Mouse (Mus musculus) E14TG2a.4 (cell line): Measurements from ENCODE around the gene Gga1.

Source experiments
- H3K27me3 ChIP-seq: 2 replicates; pipeline ENCODE4 v1.6.1; 2014; ENCODE audit warnings: low read length, control low read depth; ENCODE audit not compliant: insufficient read depth
- H3K36me3 ChIP-seq: 2 replicates; pipeline ENCODE4 v1.6.1; 2014; ENCODE audit warnings: low read length, control low read depth; ENCODE audit not compliant: insufficient read depth
- H3K4me1 ChIP-seq: replicated peaks from 2 replicates; pipeline ENCODE4 v1.6.1; 2014; ENCODE audit warnings: low read depth, low read length, control low read depth
- H3K4me3 ChIP-seq: replicated peaks from 2 replicates; pipeline ENCODE4 v1.5.1; 2014; ENCODE audit warnings: mild to moderate bottlenecking, low read length
- H3K9me3 ChIP-seq: 2 replicates; pipeline ENCODE4 v1.6.1; 2014; ENCODE audit warnings: low read length, control low read depth
- CTCF ChIP-seq: conservative IDR thresholded peaks from 2 replicates; pipeline ENCODE4 v1.5.1; 2014; ENCODE audit warnings: low read length
- NANOG ChIP-seq: IDR thresholded peaks from 2 replicates; pipeline ENCODE4 v1.6.1; 2014; ENCODE audit warnings: borderline replicate concordance, low read length, mixed read lengths
- POU5F1 ChIP-seq: IDR thresholded peaks from 2 replicates; pipeline ENCODE4 v1.6.1; 2014; ENCODE audit warnings: low read length, borderline replicate concordance

The Gga1 gene

DNA sequence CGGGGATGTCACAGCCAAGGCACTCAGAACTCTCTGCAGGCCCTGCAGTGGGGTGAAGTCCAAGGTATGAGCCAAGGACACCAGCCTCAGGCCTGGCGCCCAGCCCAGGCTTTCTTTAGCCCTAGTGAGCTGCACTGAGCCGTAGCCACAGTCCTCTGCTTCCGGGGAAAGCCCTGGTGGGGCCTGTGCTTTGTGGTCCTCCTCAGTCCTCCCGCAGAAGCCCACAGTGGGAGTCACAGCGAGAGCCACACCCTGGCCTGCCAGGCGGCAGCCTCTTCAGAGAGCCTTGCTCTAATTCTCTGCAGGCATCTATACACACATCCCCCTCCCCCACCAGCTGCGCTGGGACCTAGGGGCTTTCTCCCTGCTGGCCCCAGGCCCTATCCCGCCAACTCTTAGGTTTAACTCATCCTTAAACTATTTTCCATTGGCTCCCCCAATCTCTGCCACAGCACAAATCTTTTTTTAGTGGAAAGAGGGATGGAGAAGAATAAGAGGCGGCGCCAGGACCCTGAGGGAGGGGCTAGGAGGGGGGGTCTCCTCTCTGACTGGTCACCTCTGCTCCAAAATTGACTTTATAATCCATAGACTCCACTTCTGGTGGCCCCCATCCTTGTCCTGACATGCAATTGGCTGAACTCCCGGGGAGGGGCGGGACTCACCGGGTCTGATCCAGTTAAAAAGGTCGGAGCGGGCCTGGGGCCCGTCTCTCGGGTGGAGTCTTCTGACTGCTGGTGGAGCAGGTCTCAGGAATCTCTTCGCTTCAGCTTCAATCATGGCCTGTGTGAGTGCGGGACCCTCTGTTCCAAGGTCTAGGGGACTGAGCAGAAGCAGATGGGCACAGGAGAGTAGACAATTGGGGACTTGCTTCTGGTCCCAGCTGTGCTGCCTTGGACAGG, 49.3 kb downstream of the Gga1 start, which contains the start of gene Lgals1:
TSS of gene Lgals1 (plus strand) at position 705 of the 899 bp plus-strand sequence.
- no peak for TF ChIP-seq POU5F1
- no peak for TF ChIP-seq CTCF
- no peak for TF ChIP-seq NANOG
- Histone ChIP-seq H3K4me1 (peaks cover 68% of the 10 kb centered on the region), H3K4me3 (peak within 1 kb of the TSS; percentile 60), H3K9me3 (no peaks in the 10 kb centered on the region), H3K27me3 (peaks cover 29% of the 10 kb centered on the region), H3K36me3 (peaks cover 10% of the 10 kb centered on the region)

DNA sequence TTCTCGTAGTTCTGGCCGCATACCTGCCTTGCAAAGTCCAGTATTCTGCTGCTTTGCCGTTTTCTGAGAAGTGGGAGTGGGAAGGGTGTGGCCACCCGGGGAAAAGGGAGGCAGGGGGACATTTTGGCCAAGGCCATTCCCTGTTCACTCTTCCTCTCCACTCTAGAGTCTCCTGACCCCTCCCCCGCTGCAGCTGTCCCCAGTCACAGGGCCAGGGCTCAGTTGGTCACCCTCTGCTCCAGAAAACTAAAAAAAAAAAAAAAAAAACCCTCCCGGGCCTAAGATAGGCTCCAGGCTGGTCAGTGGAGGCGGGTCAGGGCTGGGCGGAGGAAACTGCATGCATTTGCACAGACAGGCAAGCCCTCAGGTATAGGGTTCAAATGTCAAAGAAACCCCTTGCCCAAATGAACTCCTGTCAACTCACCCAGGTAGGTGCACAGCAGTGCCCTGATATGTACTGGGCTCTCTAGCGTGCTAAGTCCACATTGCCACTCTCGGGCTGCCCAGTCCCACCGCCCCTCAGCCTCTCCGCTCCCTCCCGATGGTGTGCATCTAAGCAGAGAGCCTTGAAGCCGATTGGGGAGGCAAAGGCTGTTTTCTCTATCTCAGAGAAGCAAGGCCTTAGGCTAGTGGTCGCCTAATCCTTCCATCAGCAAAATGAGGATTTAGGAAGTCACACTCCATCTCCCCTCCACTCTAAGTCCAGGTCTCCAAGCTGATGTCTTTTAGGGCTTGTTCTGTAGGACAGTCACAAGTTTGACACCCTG, 50.2 kb downstream of the Gga1 start:
- peaks cover 10% of the 10 kb centered on the region for H3K36me3 ChIP-seq
- no peak for TF ChIP-seq POU5F1
- no peak for TF ChIP-seq CTCF
- TF ChIP-seq NANOG, result no peak
- peaks cover 28% of the 10 kb centered on the region for H3K27me3 ChIP-seq
- H3K9me3 ChIP-seq, result no peaks in the 10 kb centered on the region
- H3K4me1 ChIP-seq, result peaks cover 73% of the 10 kb centered on the region
- H3K4me3 ChIP-seq, result peak overlapping the region; percentile 60

DNA sequence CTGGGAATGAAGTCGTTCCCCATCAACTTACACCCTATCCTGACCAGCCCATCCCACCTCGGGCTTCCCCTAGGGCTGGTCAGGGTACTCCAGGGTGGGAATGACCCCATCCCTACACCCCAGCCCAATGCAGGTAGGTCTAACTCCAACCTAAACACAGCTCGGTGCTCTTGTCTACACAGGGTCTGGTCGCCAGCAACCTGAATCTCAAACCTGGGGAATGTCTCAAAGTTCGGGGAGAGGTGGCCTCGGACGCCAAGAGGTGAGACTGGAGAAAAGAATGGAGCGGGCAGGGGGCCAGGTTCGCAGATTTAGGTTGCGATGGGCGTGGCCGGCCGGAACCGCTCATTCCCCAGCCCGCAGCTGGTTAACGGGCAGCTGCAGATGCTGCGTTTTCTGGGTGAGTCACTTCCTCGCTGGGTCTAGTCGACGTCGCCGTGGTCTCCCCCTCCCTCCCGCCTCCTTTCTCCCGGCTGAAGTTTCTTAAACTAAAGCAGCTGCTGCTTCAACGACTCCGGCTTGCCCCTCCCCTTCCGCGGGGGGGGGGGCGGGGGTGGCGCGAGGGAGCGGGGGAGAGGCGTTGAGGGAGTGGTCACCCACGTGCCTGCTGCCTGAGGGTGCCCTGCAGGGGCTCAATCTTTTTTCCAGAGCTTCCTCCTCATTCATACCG, 50.9 kb downstream of the Gga1 start:
- Histone ChIP-seq H3K36me3 (peaks cover 10% of the 10 kb centered on the region), H3K4me1 (peaks cover 70% of the 10 kb centered on the region), H3K27me3 (peaks cover 21% of the 10 kb centered on the region), H3K9me3 (no peaks in the 10 kb centered on the region), H3K4me3 (peak overlapping the region; percentile 60)
- no peak for TF ChIP-seq NANOG
- no peak for TF ChIP-seq POU5F1
- no peak for TF ChIP-seq CTCF

DNA sequence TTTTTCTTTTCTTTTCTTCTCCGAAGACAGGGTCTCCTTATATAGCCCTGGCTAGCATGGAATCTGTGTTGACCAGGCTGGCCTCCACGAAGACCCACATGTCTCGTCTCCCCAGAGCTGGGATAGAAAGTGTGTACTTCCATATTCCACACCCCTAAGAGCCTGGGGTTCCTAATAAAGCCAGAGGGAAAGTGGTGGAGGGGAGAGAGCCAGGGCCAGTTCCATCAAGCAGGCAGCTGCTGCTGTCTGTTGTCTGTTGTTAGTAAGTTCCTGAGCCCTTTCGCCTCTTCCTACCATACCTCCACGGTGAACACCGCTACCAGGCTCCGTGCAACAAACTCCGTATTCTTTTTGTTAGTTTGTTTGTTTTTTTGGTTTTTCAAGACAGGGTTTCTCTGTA, 51.5 kb downstream of the Gga1 start:
- peaks cover 64% of the 10 kb centered on the region for H3K4me1 ChIP-seq
- H3K36me3 ChIP-seq, result peaks cover 10% of the 10 kb centered on the region
- no peaks in the 10 kb centered on the region for H3K9me3 ChIP-seq
- H3K27me3 ChIP-seq, result peaks cover 19% of the 10 kb centered on the region
- TF ChIP-seq NANOG (no peak), POU5F1 (no peak), CTCF (no peak)
- H3K4me3 ChIP-seq, result 0 out of 2 replicates have a peak overlapping the region, but pooled peaks have one; percentile 17

DNA sequence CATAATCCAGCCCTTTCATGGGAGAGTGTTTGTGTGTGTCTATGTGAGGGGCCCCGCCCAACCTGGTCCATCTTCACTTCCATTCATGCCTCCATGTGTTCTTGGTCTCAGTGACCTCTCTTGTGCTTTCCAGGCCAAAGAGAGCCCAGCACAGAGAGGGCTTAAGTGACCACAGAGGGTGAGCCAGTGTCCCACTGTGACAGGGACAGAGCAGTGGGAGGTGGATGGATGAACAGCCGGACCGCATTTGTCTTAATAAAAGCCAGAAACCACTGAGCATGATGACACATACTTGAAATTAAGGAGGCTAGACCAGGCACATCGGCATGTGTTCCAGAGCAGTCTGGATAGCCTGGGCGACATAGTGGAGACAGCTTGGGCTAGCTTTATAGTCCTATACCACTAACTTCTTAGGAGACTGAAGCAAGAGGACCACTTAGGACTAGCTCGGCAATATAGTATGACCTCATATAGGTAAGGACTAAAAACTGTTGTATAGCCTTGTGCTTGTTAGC, 53.3 kb downstream of the Gga1 start:
- peaks cover 10% of the 10 kb centered on the region for H3K36me3 ChIP-seq
- H3K4me1 ChIP-seq, result peaks cover 54% of the 10 kb centered on the region
- H3K9me3 ChIP-seq, result no peaks in the 10 kb centered on the region
- no peak overlapping the region for H3K4me3 ChIP-seq
- no peak for TF ChIP-seq POU5F1
- peaks cover 19% of the 10 kb centered on the region for H3K27me3 ChIP-seq

DNA sequence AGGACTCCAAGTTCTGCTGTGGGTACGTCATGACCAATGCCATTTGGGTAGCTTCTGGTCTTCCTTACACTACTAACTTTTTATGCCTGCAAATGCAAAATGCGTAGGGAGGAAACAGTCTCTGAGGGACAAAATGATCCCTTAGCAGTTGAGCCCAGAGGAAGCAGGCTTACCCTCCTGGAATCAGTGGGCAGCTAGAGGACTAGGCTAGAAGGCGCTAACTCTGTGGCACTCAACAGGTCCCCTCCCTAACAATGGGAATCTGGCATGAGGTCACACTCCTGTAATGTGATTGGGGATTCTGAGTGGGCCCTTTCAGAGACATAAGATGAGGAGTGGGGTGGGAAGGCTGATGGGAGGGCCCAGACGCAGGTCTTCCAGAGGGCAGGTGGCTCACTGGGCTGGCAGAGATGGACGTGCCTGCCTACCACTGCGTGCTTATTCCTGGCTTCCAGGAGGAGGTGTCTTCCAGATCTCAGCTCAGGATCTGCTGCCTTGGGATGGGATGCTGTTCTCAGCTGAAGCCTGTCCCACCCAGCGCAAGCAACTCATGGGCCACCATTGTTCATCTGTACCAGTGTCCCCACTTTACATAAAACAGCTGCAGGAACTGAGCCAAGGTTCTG, 53.9 kb downstream of the Gga1 start:
- TF ChIP-seq NANOG, result no peak
- TF ChIP-seq CTCF, result no peak
- TF ChIP-seq POU5F1, result no peak
- Histone ChIP-seq H3K4me3 (no peak overlapping the region), H3K4me1 (peaks cover 53% of the 10 kb centered on the region), H3K9me3 (no peaks in the 10 kb centered on the region), H3K27me3 (peaks cover 19% of the 10 kb centered on the region), H3K36me3 (peaks cover 10% of the 10 kb centered on the region)

DNA sequence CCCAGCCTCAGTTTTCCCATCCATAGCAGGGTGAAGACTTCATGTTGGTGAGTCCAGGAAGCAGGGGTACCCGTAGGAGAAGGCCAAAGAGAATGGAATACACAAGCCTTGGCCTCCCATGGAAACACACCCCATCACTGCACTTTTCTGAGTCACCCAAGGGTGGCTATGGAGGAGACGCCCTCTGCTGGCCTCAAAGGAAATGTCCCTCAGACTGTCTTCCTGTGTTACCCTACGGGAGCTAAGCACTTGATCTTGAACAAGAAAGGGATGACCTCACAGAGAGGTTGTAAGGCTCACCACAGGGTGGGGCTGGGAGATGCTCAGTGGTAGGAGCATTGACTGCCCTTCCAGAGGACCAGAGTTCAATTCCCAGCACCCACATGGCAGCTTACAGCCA, 54.6 kb downstream of the Gga1 start:
- Histone ChIP-seq H3K4me1 (peaks cover 53% of the 10 kb centered on the region), H3K27me3 (peaks cover 19% of the 10 kb centered on the region), H3K36me3 (peaks cover 15% of the 10 kb centered on the region), H3K4me3 (no peak overlapping the region), H3K9me3 (no peaks in the 10 kb centered on the region)
- TF ChIP-seq POU5F1 (no peak), CTCF (peak; percentile 58), NANOG (no peak)
